Mouse (Mus musculus): ENCODE measurements around the gene Srgap2. TPM values are rescaled to one million over a fixed set of nuclear protein-coding genes. Genes with fewer than 3 reads are reported as not detected.

The Srgap2 gene
- polyA plus RNA-seq, 1 experiment from 2014 or later = 9.5 TPM

DNA sequence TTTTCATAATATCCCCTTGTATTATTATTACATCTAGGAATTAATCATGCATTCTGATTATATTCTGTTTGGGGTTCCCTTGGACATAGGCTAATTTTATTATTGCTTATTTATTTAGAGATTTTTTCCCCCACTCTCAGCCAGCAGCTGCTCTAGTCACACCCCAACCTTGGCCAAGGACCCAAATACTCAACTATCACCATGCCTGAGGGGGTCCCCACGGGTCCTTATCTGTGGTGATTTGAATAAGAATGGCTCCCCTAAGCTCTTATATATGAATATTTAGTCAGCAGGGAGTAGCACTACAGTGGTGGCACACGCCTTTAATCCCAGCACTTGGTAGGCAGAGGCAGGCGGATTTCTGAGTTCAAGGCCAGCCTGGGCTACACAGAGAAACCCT lies 215.9 kb downstream of the Srgap2 start:
- Histone ChIP-seq H3K27ac (no peak overlapping the region), H3K36me3 (peaks cover 22% of the 10 kb centered on the region), H3K9ac (no peak overlapping the region), H3K9me3 (no peaks in the 10 kb centered on the region), H3K4me1 (no peaks in the 10 kb centered on the region), H3K4me3 (replicated peaks) (no peak overlapping the region), H3K4me2 (no peak overlapping the region), H3K27me3 (replicated peaks) (no peaks in the 10 kb centered on the region)
- 89% methylated on average over 3 of the region's 3 CpGs for WGBS
- no peak for ATAC-seq (ENCODE audit: insufficient read depth, low FRiP score, low read depth)

DNA sequence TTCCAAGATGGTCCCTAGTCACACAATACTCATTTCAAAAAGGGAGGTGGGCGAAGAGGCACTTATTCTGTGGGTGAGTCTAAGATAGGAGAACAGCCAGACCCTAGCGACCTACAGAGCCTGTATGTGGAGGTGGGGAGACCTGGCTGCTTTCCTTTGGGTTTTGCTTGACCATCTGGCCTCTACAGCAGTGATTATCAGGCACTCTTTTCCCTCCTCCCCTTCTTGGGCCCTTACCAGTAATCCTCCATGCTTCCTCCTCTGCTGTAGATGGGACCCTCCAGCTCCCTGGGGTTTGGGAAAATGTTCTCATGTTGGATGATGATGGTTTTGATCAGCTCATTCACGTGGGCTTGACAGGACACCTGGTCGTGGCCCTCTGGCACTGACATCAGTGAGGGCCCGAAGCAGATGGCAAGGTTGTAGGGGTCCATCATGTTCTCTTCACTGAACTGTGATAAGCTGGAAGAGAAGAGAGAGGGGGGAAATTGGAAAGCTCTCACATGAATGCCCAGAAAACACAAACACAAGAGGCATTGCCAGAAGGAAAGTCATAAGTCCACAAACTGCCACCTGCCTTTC lies 216.8 kb downstream of the Srgap2 start:
- Histone ChIP-seq H3K27ac (no peak overlapping the region), H3K9me3 (no peaks in the 10 kb centered on the region), H3K4me1 (no peaks in the 10 kb centered on the region), H3K4me3 (replicated peaks) (no peak overlapping the region), H3K36me3 (peaks cover 20% of the 10 kb centered on the region), H3K4me2 (no peak overlapping the region), H3K9ac (no peak overlapping the region), H3K27me3 (replicated peaks) (no peaks in the 10 kb centered on the region)
- 90% methylated on average over 5 of the region's 5 CpGs for WGBS
- no peak for ATAC-seq (ENCODE audit: insufficient read depth, low FRiP score, low read depth)

DNA sequence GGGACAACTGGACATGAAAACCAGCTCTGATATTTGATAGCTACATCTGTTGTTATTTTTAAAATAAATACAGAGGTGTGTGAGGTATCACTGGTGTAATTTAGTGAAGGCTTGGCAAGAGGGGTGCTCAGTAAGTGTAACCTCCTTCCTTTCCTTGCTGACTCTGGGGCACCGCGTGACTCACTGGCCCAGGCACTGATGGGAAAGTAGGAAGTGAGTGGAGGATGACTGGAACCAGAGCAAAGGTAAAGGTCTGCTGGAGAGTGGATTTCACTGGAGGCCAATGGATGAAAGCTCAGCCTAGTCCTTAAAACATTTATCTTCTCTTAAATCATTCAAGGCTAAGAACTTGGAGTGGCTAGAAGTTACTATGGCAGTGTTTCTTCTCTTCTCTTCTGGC lies 226.4 kb downstream of the Srgap2 start:
- no peaks in the 10 kb centered on the region for H3K9me3 ChIP-seq
- no peaks in the 10 kb centered on the region for H3K4me1 ChIP-seq
- H3K36me3 ChIP-seq = peaks cover 3% of the 10 kb centered on the region; the same call in 1 of the 2 replicates
- no peak overlapping the region for H3K4me2 ChIP-seq
- ATAC-seq (ENCODE audit: insufficient read depth, low FRiP score, low read depth) = no peak
- H3K27me3 ChIP-seq (replicated peaks) = no peaks in the 10 kb centered on the region
- H3K27ac ChIP-seq = no peak overlapping the region
- H3K4me3 ChIP-seq (replicated peaks) = no peak overlapping the region
- no peak overlapping the region for H3K9ac ChIP-seq
- WGBS = 100% methylated on average over 2 of the region's 2 CpGs

DNA sequence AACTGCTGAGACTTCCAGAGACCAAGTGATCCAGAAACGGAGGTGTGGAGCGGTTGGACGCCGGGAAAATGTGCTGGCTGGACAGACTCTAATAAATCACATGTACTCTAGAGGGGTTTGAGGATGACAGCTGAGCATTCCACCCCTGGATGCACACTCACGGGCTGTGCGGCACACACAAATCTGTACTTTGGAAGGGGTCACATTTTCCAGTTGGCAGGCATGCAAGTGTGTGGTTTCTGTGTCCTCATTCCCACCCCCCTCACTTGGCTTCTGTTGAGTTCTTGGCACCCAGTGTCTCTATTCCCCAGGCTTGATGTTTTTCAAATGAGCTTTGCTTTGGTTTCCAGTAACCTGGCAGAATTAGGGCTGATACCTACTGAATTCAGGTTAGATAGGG lies 227.4 kb downstream of the Srgap2 start:
- Histone ChIP-seq H3K27ac (no peak overlapping the region), H3K4me1 (no peaks in the 10 kb centered on the region), H3K9me3 (no peaks in the 10 kb centered on the region), H3K4me3 (replicated peaks) (no peak overlapping the region), H3K36me3 (peaks cover 3% of the 10 kb centered on the region; the same call in 1 of the 2 replicates), H3K27me3 (replicated peaks) (no peaks in the 10 kb centered on the region), H3K9ac (no peak overlapping the region), H3K4me2 (no peak overlapping the region)
- ATAC-seq (ENCODE audit: insufficient read depth, low FRiP score, low read depth) = no peak
- WGBS = 81% methylated on average over 6 of the region's 6 CpGs

DNA sequence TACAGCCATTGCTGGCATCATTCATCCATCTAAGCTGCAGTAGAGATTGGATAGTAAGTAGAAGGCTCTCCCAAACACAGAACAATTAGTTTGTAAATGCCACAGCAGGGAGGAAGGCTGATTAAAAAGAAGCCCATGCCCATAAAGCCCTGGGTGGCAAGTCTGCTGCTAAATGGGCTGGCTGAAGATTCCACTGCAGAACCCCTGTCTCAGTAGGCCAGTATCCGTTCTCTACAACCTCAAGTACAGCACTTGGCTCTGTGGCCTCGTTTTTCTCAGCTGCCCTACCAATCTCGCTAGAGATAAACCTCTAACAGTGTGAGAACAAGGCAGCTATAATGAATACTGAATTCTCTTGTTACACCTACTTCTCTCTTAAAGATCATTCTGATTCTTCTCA lies 227.9 kb downstream of the Srgap2 start:
- no peak overlapping the region for H3K4me2 ChIP-seq
- no peaks in the 10 kb centered on the region for H3K9me3 ChIP-seq
- H3K36me3 ChIP-seq = peaks cover 3% of the 10 kb centered on the region; the same call in 1 of the 2 replicates
- H3K4me1 ChIP-seq = no peaks in the 10 kb centered on the region
- H3K9ac ChIP-seq = no peak overlapping the region
- ATAC-seq (ENCODE audit: insufficient read depth, low FRiP score, low read depth) = no peak
- H3K4me3 ChIP-seq (replicated peaks) = no peak overlapping the region
- WGBS = 73% methylated on average over 3 of the region's 3 CpGs
- H3K27ac ChIP-seq = no peak overlapping the region
- no peaks in the 10 kb centered on the region for H3K27me3 ChIP-seq (replicated peaks)

DNA sequence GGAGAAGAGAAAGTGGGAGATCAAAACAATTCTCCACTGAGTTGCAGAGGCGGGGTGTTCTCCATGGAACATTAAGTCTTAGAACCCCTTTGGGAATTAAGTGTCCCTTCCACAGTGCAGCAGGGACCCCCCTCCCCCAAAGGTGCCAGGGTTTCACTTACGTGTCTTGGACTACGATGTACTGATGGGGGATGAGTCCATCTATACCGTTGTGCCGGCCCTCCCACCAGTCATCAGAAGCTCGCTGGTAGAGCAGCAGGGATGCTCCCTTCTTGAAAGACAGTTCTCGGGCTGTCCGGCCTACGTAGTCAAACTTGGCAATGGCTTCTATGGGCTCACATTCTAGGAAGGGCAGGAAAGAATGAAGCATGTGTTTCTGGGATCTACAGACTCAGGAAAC lies 229.0 kb downstream of the Srgap2 start:
- H3K4me3 ChIP-seq (replicated peaks) = no peak overlapping the region
- H3K4me2 ChIP-seq = no peak overlapping the region
- no peaks in the 10 kb centered on the region for H3K27me3 ChIP-seq (replicated peaks)
- no peaks in the 10 kb centered on the region for H3K4me1 ChIP-seq
- no peak overlapping the region for H3K9ac ChIP-seq
- H3K36me3 ChIP-seq = peaks cover 5% of the 10 kb centered on the region; the same call in 1 of the 2 replicates
- no peak for ATAC-seq (ENCODE audit: insufficient read depth, low FRiP score, low read depth)
- no peak overlapping the region for H3K27ac ChIP-seq
- 95% methylated on average over 9 of the region's 9 CpGs for WGBS
- H3K9me3 ChIP-seq = no peaks in the 10 kb centered on the region

DNA sequence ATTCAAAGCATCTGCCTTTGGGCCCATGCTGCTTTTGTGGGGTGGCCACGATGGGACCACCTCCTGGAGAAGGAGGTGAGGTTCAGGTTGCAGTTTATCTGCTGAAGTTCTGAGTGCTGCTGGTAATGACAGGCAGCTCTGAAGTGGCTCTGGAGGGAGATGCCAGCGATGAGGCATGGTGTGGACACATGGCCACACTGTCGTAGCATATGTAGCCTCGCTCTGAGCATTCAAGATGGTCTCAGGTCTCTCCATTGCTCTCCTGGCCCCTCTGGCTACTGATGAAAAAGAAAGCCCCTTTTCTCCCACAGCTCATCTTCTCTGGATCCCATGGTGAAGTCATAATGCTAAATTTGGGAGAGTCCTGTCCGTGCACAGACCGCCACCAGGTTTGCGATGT lies 230.4 kb downstream of the Srgap2 start:
- Histone ChIP-seq H3K27ac (no peak overlapping the region), H3K9me3 (no peaks in the 10 kb centered on the region), H3K4me3 (replicated peaks) (no peak overlapping the region), H3K4me1 (no peaks in the 10 kb centered on the region), H3K36me3 (peaks cover 10% of the 10 kb centered on the region; the same call in 1 of the 2 replicates), H3K27me3 (replicated peaks) (no peaks in the 10 kb centered on the region), H3K4me2 (no peak overlapping the region), H3K9ac (no peak overlapping the region)
- WGBS = 83% methylated on average over 7 of the region's 7 CpGs
- no peak for ATAC-seq (ENCODE audit: insufficient read depth, low FRiP score, low read depth)

DNA sequence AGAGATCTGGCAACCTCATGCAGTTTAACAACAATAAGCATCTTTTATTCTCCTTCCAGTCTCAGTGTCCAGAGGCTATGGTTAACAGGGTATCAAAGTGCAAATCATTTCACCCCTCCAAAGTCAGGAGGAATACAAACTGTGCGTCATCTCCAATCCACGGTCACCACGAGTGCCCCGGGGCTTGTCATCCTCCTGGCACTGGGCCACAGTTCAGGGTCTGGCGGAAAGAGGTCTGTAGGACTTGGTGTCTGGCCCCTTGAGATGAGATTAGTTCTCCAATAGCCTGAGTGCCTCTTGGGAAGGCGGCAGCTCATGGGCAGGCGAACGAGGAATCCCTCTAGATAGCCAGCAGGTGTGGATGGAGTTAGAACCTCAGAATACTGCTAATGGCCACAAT lies 232.0 kb downstream of the Srgap2 start:
- Histone ChIP-seq H3K4me3 (replicated peaks) (no peak overlapping the region), H3K9ac (no peak overlapping the region), H3K9me3 (no peaks in the 10 kb centered on the region), H3K27me3 (replicated peaks) (no peaks in the 10 kb centered on the region), H3K4me2 (no peak overlapping the region), H3K4me1 (no peaks in the 10 kb centered on the region), H3K27ac (no peak overlapping the region), H3K36me3 (peaks cover 10% of the 10 kb centered on the region; the same call in 1 of the 2 replicates)
- 88% methylated on average over 8 of the region's 8 CpGs for WGBS
- no peak for ATAC-seq (ENCODE audit: insufficient read depth, low FRiP score, low read depth)

DNA sequence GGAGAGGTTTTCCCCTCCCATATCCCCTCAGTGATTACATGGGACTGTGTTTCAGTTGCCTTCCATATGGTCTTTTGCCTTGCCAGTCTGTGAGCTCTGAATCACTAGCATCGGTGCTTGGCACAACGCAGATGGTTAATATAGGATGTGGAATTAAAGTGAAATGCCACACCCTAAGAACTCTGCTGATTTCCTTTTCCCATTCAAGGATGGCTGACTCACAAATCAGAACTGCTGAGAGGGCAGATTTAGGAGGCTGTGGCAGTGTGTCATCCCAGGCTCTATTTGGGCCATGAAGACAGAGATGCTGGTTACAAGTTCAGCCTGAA lies 233.3 kb downstream of the Srgap2 start:
- Histone ChIP-seq H3K4me2 (no peak overlapping the region), H3K4me3 (replicated peaks) (no peak overlapping the region), H3K36me3 (peaks cover 14% of the 10 kb centered on the region; the same call in 1 of the 2 replicates), H3K4me1 (no peaks in the 10 kb centered on the region), H3K9ac (no peak overlapping the region), H3K27ac (no peak overlapping the region), H3K27me3 (replicated peaks) (no peaks in the 10 kb centered on the region), H3K9me3 (no peaks in the 10 kb centered on the region)
- no peak for ATAC-seq (ENCODE audit: insufficient read depth, low FRiP score, low read depth)
- WGBS = 89% methylated on average over 2 of the region's 2 CpGs

DNA sequence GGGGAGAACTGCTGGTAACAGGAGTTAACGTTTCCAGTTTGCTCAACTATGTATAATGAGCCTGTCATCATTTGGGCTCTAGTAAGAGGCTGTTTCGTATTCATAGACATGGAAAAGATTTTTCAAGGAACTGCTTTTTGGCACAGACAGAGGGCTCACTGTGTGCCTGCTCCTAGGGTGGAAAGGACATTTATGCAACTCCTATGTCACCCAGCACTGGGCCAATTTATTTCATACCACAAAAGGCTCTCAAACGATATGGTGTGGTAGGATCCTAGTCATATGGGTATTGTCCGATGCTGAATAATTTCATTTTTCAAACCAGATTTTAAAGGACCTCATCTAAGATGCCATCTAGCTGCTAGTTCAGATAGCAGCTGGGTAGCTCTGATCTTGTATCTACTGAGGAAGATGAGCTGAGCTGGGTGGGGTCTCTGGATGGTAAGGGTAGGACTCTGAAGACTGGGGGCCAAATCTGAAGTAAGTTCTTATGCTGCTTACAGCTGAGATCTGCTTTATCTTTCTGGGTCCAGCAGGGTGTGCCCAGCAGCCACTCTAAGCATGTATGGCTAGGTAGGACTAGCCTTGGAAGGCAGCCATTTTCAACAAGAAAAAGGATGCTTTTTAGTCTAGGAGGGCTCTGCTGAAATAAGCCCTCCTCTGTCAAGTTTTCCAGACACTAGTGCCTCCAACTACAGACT lies 233.8 kb downstream of the Srgap2 start:
- no peak overlapping the region for H3K4me3 ChIP-seq (replicated peaks)
- H3K27ac ChIP-seq = no peak overlapping the region
- no peaks in the 10 kb centered on the region for H3K4me1 ChIP-seq
- H3K9me3 ChIP-seq = no peaks in the 10 kb centered on the region
- 78% methylated on average over 4 of the region's 4 CpGs for WGBS
- H3K9ac ChIP-seq = no peak overlapping the region
- H3K27me3 ChIP-seq (replicated peaks) = no peaks in the 10 kb centered on the region
- peaks cover 14% of the 10 kb centered on the region; the same call in 1 of the 2 replicates for H3K36me3 ChIP-seq
- no peak for ATAC-seq (ENCODE audit: insufficient read depth, low FRiP score, low read depth)
- no peak overlapping the region for H3K4me2 ChIP-seq

DNA sequence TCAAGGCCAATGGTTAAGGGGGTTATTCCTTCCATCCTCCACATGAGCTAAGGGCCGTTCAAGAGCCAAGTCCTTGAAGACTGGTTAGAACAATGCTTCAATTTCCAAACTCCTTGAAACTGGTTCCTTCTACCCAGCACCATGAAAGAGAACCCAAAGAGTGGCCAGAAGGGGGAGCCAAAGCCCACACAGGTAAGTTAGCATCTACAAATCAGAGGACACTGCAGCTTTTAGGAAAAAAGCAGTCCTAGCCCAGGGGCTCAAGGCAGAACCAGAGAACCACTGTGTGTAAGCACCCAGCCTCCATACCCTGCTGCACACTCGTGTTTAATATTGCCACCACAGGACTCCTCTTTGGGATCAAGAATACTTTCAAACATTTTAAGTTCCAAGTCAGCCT lies 236.5 kb downstream of the Srgap2 start:
- no peak overlapping the region for H3K4me3 ChIP-seq (replicated peaks)
- 45% methylated on average over 2 of the region's 2 CpGs for WGBS
- no peak overlapping the region for H3K4me2 ChIP-seq
- H3K36me3 ChIP-seq = 0 out of 2 replicates have a peak, but pooled peaks cover 11% of the 10 kb centered on the region
- H3K27me3 ChIP-seq (replicated peaks) = no peaks in the 10 kb centered on the region
- H3K4me1 ChIP-seq = no peaks in the 10 kb centered on the region
- H3K27ac ChIP-seq = no peak overlapping the region
- ATAC-seq (ENCODE audit: insufficient read depth, low FRiP score, low read depth) = no peak
- H3K9ac ChIP-seq = no peak overlapping the region
- no peaks in the 10 kb centered on the region for H3K9me3 ChIP-seq

DNA sequence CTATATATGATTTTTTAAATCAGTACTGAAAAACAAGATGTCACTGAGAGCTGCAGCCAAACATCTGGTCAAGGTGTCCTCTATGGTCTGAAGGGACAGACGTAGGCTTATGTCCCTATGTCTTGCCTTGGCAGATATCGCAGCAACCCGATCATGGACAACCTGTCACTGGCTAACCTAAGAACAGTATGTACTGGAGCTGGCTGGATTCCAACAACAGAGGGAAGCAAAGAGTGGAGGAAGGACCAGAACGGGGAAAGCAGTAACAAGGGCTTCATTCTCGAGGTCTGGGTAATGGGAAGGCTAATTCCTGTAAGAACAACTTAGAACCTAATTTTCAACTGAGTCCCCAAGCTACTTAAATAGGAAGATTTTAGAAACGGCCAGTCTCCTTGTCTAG lies 238.2 kb downstream of the Srgap2 start:
- WGBS = 83% methylated on average over 6 of the region's 6 CpGs
- Histone ChIP-seq H3K4me1 (no peaks in the 10 kb centered on the region), H3K9ac (no peak overlapping the region), H3K4me3 (replicated peaks) (no peak overlapping the region), H3K36me3 (0 out of 2 replicates have a peak, but pooled peaks cover 11% of the 10 kb centered on the region), H3K27ac (no peak overlapping the region), H3K27me3 (replicated peaks) (no peaks in the 10 kb centered on the region), H3K4me2 (no peak overlapping the region), H3K9me3 (no peaks in the 10 kb centered on the region)
- ATAC-seq (ENCODE audit: insufficient read depth, low FRiP score, low read depth) = no peak

All from stomach, embryonic 15.5 days (tissue).